Mouse (Mus musculus) midbrain, embryonic 16.5 days (tissue): ENCODE results near the gene Zfp488. TPM values are rescaled to one million over a fixed set of nuclear protein-coding genes. Genes with fewer than 3 reads are reported as not detected.
A peak's percentile ranks its signal among the peaks of the same experiment; 100 is the strongest.

ENCODE experiments used
- ATAC-seq: fragments of 200-750 bp; cut with Nextera tagmentation; 2 replicates; pipeline ENCODE4 v1.8.0; 2017; ENCODE audit warnings: moderate TSS enrichment
- H3K27ac ChIP-seq: fragments of 300-500 bp; sonication (generic); 2 replicates; pipeline ENCODE4 v1.5.1; 2014; ENCODE audit warnings: mild to moderate bottlenecking, low read length, mixed read lengths
- H3K27me3 ChIP-seq: fragments of 300-500 bp; sonication (generic); 2 replicates; pipeline ENCODE4 v1.6.1; 2014; ENCODE audit warnings: low read depth, low read length, mixed read lengths; ENCODE audit not compliant: control insufficient read depth, insufficient read depth
- H3K36me3 ChIP-seq: fragments of 300-500 bp; sonication (generic); 2 replicates; pipeline ENCODE4 v1.6.1; 2014; ENCODE audit warnings: mild to moderate bottlenecking, low read length, moderate library complexity, mixed read lengths; ENCODE audit not compliant: control insufficient read depth, insufficient read depth
- H3K4me1 ChIP-seq: fragments of 300-500 bp; sonication (generic); 2 replicates; pipeline ENCODE4 v1.6.1; 2014; ENCODE audit warnings: mild to moderate bottlenecking, low read length, mixed read lengths; ENCODE audit not compliant: control insufficient read depth, insufficient read depth
- H3K4me2 ChIP-seq: fragments of 300-500 bp; sonication (generic); 2 replicates; pipeline ENCODE4 v1.6.1; 2014; ENCODE audit warnings: mild to moderate bottlenecking, low read length, mixed read lengths
- H3K4me3 ChIP-seq: fragments of 300-500 bp; sonication (generic); 2 replicates; pipeline ENCODE4 v1.5.1; 2014; ENCODE audit warnings: low read depth, mild to moderate bottlenecking, low read length, moderate library complexity, mixed read lengths
- H3K9ac ChIP-seq: fragments of 300-500 bp; sonication (generic); 2 replicates; pipeline ENCODE4 v1.6.1; 2014; ENCODE audit warnings: low read depth, low read length, mixed read lengths
- H3K9me3 ChIP-seq: fragments of 300-500 bp; sonication (generic); replicated peaks from 2 replicates; pipeline ENCODE4 v1.6.1; 2014; ENCODE audit warnings: mild to moderate bottlenecking, low read length, mixed read lengths; ENCODE audit not compliant: control insufficient read depth, poor library complexity, severe bottlenecking
- WGBS: fragments of 180-500 bp; shearing (Covaris S2); extraction: QIAGEN DNeasy Blood & Tissue Kit; methylation state at CpG from one replicate; pipeline ENCODE4 v1.1.7; 2014; 5-methylcytosine and 5-hydroxymethylcytosine counted together
- polyA plus RNA-seq: library from polyadenylated mRNA; unstranded; fragments of >200 nt; fragmentation: Nextera tagmentation; extraction: Ambion mirVana; gene quantifications from 2 replicates; pipeline ENCODE4 v1.2.1, GENCODE M21; 2015

Zfp488 gene
- polyA plus RNA-seq: 0.83 and 1.1 TPM in 2 replicates

- H3K27me3 ChIP-seq: no peaks in the 10 kb centered on the region
- peaks cover 11% of the 10 kb centered on the region for H3K4me1 ChIP-seq
- peak; percentile 79 for ATAC-seq
- peak within 1 kb of the TSS; percentile 75 for H3K4me2 ChIP-seq
- no peaks in the 10 kb centered on the region for H3K9me3 ChIP-seq
- peak within 1 kb of the TSS; percentile 42 for H3K4me3 ChIP-seq
- no peaks in the 10 kb centered on the region for H3K36me3 ChIP-seq
- peak within 1 kb of the TSS; percentile 58 for H3K9ac ChIP-seq
- WGBS: 3% methylated on average over 25 of the region's 25 CpGs
- no peak within 1 kb of the TSS for H3K27ac ChIP-seq
Observed at GRCm38 (mm10) chr14:33978604-33979059, at the start of gene Zfp488. Gene Zfp488, minus strand, starts transcription at chr14:33978764.

- H3K9me3 ChIP-seq: 0 out of 2 replicates have a peak, but pooled peaks cover 2% of the 10 kb centered on the region
- H3K27ac ChIP-seq: no peak overlapping the region
- H3K27me3 ChIP-seq: no peaks in the 10 kb centered on the region
- H3K9ac ChIP-seq: no peak overlapping the region
- 76% methylated on average over 2 of the region's 2 CpGs for WGBS
- H3K4me2 ChIP-seq: no peak overlapping the region
- no peaks in the 10 kb centered on the region for H3K36me3 ChIP-seq
- ATAC-seq: no peak
- H3K4me1 ChIP-seq: no peaks in the 10 kb centered on the region
- no peak overlapping the region for H3K4me3 ChIP-seq
Observed at GRCm38 (mm10) chr14:34026710-34027109, 48.1 kb upstream of the Zfp488 start.

GRCm38 (mm10) chr14:34016938-34017337 is 38.4 kb upstream of the Zfp488 start:
- no peaks in the 10 kb centered on the region for H3K36me3 ChIP-seq
- no peak overlapping the region for H3K4me3 ChIP-seq
- no peak overlapping the region for H3K4me2 ChIP-seq
- H3K9me3 ChIP-seq: no peaks in the 10 kb centered on the region
- H3K4me1 ChIP-seq: no peaks in the 10 kb centered on the region
- WGBS: 91% methylated on average over 2 of the region's 2 CpGs
- no peak overlapping the region for H3K27ac ChIP-seq
- no peak overlapping the region for H3K9ac ChIP-seq
- no peaks in the 10 kb centered on the region for H3K27me3 ChIP-seq
- no peak for ATAC-seq

GRCm38 (mm10) chr14:34016381-34016780 is 37.8 kb upstream of the Zfp488 start, which contains the start of gene Gm5460:
Gene Gm5460, plus strand, starts transcription at chr14:34016758.
- Histone ChIP-seq H3K9me3 (no peaks in the 10 kb centered on the region), H3K27me3 (no peaks in the 10 kb centered on the region), H3K27ac (no peak within 1 kb of the TSS), H3K4me1 (no peaks in the 10 kb centered on the region), H3K36me3 (no peaks in the 10 kb centered on the region), H3K9ac (no peak within 1 kb of the TSS), H3K4me3 (no peak within 1 kb of the TSS), H3K4me2 (no peak within 1 kb of the TSS)
- WGBS: 96% methylated on average over 4 of the region's 4 CpGs
- ATAC-seq: no peak

GRCm38 (mm10) chr14:34015063-34015462 is 36.5 kb upstream of the Zfp488 start, which contains the start of gene Gm30083:
Gene Gm30083, minus strand, starts transcription at chr14:34015182.
- WGBS: 82% methylated on average over 3 of the region's 3 CpGs

GRCm38 (mm10) chr14:34002358-34002757 is 23.8 kb upstream of the Zfp488 start:
- Histone ChIP-seq H3K27ac (no peak overlapping the region), H3K4me2 (no peak overlapping the region), H3K9ac (no peak overlapping the region), H3K9me3 (no peaks in the 10 kb centered on the region), H3K4me1 (no peaks in the 10 kb centered on the region), H3K27me3 (no peaks in the 10 kb centered on the region), H3K36me3 (no peaks in the 10 kb centered on the region), H3K4me3 (no peak overlapping the region)
- 93% methylated on average over 5 of the region's 5 CpGs for WGBS
- no peak for ATAC-seq

More at GRCm38 (mm10) chr14:34015063-34015462, 36.5 kb upstream of the Zfp488 start, which contains the start of gene Gm30083:
- Histone ChIP-seq H3K4me3 (no peak within 1 kb of the TSS), H3K4me1 (no peaks in the 10 kb centered on the region), H3K4me2 (no peak within 1 kb of the TSS), H3K36me3 (no peaks in the 10 kb centered on the region), H3K9ac (no peak within 1 kb of the TSS), H3K27ac (no peak within 1 kb of the TSS), H3K27me3 (no peaks in the 10 kb centered on the region), H3K9me3 (no peaks in the 10 kb centered on the region)
- no peak for ATAC-seq

GRCm38 (mm10) chr14:34001445-34001844 is 22.9 kb upstream of the Zfp488 start:
- Histone ChIP-seq H3K27ac (no peak overlapping the region), H3K9ac (no peak overlapping the region), H3K4me3 (no peak overlapping the region), H3K4me2 (no peak overlapping the region), H3K36me3 (no peaks in the 10 kb centered on the region), H3K9me3 (no peaks in the 10 kb centered on the region), H3K4me1 (no peaks in the 10 kb centered on the region), H3K27me3 (no peaks in the 10 kb centered on the region)
- no peak for ATAC-seq

GRCm38 (mm10) chr14:34000076-34000475 is 21.5 kb upstream of the Zfp488 start:
- no peak overlapping the region for H3K4me2 ChIP-seq
- no peaks in the 10 kb centered on the region for H3K4me1 ChIP-seq
- H3K9me3 ChIP-seq: no peaks in the 10 kb centered on the region
- H3K4me3 ChIP-seq: no peak overlapping the region
- H3K36me3 ChIP-seq: no peaks in the 10 kb centered on the region
- no peak for ATAC-seq
- H3K27me3 ChIP-seq: no peaks in the 10 kb centered on the region
- no peak overlapping the region for H3K27ac ChIP-seq
- no peak overlapping the region for H3K9ac ChIP-seq

GRCm38 (mm10) chr14:33997427-33997826 is 18.9 kb upstream of the Zfp488 start:
- Histone ChIP-seq H3K27ac (no peak overlapping the region), H3K4me1 (no peaks in the 10 kb centered on the region), H3K4me3 (no peak overlapping the region), H3K9ac (no peak overlapping the region), H3K27me3 (no peaks in the 10 kb centered on the region), H3K4me2 (no peak overlapping the region), H3K36me3 (no peaks in the 10 kb centered on the region), H3K9me3 (no peaks in the 10 kb centered on the region)
- no peak for ATAC-seq
- 79% methylated on average over 6 of the region's 6 CpGs for WGBS
